Mouse (Mus musculus) bone marrow macrophage, adult 2 months (primary cell): ENCODE measurements around the gene Pacrg. TPM values are rescaled to one million over a fixed set of nuclear protein-coding genes. Genes with fewer than 3 reads are reported as not detected.

Experiments
- H3K27ac ChIP-seq: 2 replicates; pipeline ENCODE4 v1.5.1; 2012; ENCODE audit warnings: low read depth, low read length; ENCODE audit not compliant: insufficient read depth
- H3K4me1 ChIP-seq: 2 replicates; pipeline ENCODE4 v1.6.1; 2012; ENCODE audit warnings: low read length; ENCODE audit not compliant: control insufficient read depth, insufficient read depth
- H3K4me3 ChIP-seq: 2 replicates; pipeline ENCODE4 v1.5.1; 2012; ENCODE audit warnings: mild to moderate bottlenecking, low read length, moderate library complexity; ENCODE audit not compliant: insufficient read depth
- CTCF ChIP-seq: IDR thresholded peaks from 2 replicates; pipeline ENCODE4 v1.5.1; 2012; ENCODE audit warnings: low read depth, mild to moderate bottlenecking, low read length, moderate library complexity
- POLR2A ChIP-seq: IDR thresholded peaks from 2 replicates; pipeline ENCODE4 v1.6.1; 2012; ENCODE audit warnings: mild to moderate bottlenecking, low read depth, low read length, borderline replicate concordance
- polyA plus RNA-seq: library from polyadenylated mRNA; stranded (reverse); fragments of >200 nt; gene quantifications from 2 replicates; pipeline ENCODE4 v1.2.4, GENCODE M21; 2012; ENCODE audit not compliant: missing spikeins, insufficient read depth, insufficient read length

The Pacrg gene
- polyA plus RNA-seq, 1 experiment, result 3.2 TPM

- H3K4me1 ChIP-seq, result no peaks in the 10 kb centered on the region
- TF ChIP-seq POLR2A (no peak), CTCF (no peak)
- H3K4me3 ChIP-seq, result no peak overlapping the region
- no peak overlapping the region for H3K27ac ChIP-seq
Observed at GRCm38 (mm10) chr17:10481081-10481480, 359.0 kb downstream of the Pacrg start.

DNA sequence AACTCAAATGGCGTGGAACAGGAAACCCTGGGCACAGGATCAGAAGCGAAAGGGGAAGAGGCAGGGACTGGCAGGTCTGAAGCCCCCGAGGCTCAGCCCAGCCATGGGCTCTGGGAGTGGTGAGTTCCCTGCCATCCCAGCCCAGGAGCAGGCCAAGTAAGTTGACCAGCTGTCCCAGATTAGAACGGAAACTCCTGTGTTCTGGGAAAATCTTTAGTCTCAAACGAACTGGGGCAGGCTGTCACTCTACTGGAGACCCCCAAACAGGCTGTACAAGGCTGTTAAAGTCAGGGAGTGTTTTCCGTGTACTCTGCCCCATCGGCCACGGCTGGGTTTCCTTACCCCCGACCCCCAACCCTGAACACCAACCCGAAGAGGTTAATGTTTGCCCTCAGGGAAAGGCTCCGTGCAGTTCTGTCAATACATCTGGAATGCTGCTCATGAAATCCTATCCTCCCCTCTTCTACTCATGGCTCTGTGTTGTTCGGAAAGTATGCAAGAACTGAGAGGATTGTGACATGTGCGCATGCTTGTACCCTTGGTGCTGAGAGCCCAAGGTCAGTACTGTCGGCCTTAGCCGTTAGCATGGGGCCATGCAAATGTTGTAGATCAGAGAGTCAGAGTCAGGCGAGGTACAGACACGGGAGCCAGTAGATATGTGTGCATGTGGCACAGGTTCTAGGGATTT lies 360.9 kb downstream of the Pacrg start:
- TF ChIP-seq POLR2A (no peak), CTCF (no peak)
- Histone ChIP-seq H3K4me1 (no peaks in the 10 kb centered on the region), H3K4me3 (no peak overlapping the region), H3K27ac (no peak overlapping the region)

DNA sequence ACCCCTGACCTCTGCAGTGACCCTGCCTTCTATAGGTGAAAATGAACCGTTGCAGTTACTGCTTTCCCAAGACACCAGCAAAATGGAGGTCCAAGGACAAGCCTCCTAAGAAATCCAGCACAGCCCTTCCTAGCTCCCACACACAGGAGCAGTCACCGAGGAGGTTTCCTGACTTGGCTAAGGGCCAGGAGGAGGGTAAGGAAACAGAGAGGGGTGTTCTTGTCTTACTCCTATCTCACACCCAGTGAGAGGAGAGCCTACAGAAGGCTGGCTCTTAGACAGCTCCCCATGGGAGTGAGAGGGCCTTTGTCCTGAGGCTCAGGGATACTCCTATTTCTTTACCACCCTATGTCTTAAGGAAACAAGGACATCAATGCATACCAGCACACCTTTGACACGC lies 361.7 kb downstream of the Pacrg start:
- Histone ChIP-seq H3K4me1 (no peaks in the 10 kb centered on the region), H3K27ac (no peak overlapping the region), H3K4me3 (no peak overlapping the region)
- no peak for TF ChIP-seq POLR2A

- Histone ChIP-seq H3K4me3 (no peak overlapping the region), H3K27ac (no peak overlapping the region), H3K4me1 (no peaks in the 10 kb centered on the region)
- TF ChIP-seq POLR2A (no peak), CTCF (no peak)
Observed at GRCm38 (mm10) chr17:10476807-10477206, 363.3 kb downstream of the Pacrg start.

GRCm38 (mm10) chr17:10474972-10475371 lies 365.1 kb downstream of the Pacrg start:
- Histone ChIP-seq H3K4me1 (no peaks in the 10 kb centered on the region), H3K27ac (no peak overlapping the region), H3K4me3 (no peak overlapping the region)
- no peak for TF ChIP-seq POLR2A
- no peak for TF ChIP-seq CTCF

- TF ChIP-seq POLR2A (no peak), CTCF (no peak)
- Histone ChIP-seq H3K4me3 (no peak overlapping the region), H3K4me1 (no peaks in the 10 kb centered on the region), H3K27ac (no peak overlapping the region)
Observed at GRCm38 (mm10) chr17:10473826-10474384, 366.2 kb downstream of the Pacrg start.

DNA sequence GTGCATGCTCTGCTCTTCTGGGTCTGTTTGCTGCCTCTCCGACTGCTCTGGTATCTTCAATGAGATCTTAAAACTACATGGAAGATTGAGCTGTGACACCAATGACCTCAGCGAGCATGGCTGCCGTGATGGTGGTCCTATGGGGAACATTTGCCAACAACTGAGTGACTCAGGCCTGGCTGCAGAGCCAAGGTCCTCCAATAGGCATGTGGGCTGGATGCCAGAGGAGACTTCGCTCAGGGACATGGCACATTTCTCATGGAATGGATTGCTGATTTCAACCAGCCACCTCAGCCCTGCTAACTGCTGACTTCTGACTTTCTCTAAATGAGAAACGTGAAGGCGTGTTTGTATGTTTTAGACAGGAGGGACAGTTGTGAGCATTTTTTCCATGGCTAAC lies 366.9 kb downstream of the Pacrg start:
- H3K4me3 ChIP-seq, result no peak overlapping the region
- no peaks in the 10 kb centered on the region for H3K4me1 ChIP-seq
- no peak overlapping the region for H3K27ac ChIP-seq
- TF ChIP-seq POLR2A, result no peak

DNA sequence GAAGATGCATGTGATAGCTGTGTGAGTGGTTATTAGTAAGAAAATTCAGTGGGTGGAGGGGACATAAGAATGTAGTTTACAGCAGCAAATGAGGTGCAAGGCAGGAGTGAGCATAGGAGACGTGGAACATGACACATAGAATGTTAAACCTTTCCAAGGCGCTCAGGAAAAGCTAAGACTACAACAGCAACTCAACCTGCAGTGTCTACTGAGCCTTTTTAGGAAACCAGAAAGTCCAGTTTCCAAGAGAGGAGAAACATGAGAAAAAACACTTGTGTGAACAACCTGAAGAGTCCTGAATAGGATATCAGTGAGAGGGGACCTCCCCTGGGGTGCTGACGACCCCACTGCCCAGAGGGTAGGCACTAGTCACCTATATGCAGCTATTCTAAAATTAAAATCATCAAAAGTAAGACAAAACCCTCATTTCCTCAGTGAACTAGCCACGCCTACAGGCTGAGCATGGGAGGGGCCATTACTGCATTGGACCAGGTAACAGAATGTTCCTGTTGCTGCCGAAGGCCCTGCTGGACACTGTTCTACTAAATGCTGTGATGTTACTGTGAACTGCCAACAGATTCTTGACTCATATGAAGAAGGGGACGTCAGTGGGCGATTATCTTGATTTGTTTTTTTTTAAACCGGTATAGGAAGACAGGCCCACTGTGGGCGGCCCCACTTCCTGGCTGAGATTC lies 370.1 kb downstream of the Pacrg start:
- Histone ChIP-seq H3K4me1 (no peaks in the 10 kb centered on the region), H3K27ac (no peak overlapping the region), H3K4me3 (no peak overlapping the region)
- TF ChIP-seq CTCF, result no peak
- TF ChIP-seq POLR2A, result no peak

- TF ChIP-seq CTCF, result no peak
- TF ChIP-seq POLR2A, result no peak
- Histone ChIP-seq H3K27ac (no peak overlapping the region), H3K4me3 (no peak overlapping the region), H3K4me1 (no peaks in the 10 kb centered on the region)
Observed at GRCm38 (mm10) chr17:10467102-10467501, 373.0 kb downstream of the Pacrg start.

DNA sequence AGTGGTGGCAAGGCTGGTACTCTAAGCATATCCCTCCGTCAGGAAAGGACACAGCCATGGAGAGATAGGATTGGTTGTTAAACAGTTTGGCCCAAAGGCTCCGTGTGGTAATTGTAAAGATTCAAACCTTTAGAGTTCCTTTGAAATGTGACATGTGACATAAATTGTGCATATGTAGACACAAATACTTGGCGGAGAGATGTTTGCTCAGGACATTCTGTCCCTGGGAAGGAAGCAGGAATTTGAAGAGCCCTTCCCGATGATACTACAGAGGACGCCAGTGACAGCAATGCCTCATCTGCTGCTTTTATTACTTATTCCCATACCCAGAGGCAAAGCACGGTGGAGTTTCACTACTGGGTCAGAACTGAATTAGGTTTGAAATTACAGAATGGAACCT lies 374.6 kb downstream of the Pacrg start:
- no peaks in the 10 kb centered on the region for H3K4me1 ChIP-seq
- no peak overlapping the region for H3K27ac ChIP-seq
- no peak for TF ChIP-seq POLR2A
- no peak for TF ChIP-seq CTCF
- H3K4me3 ChIP-seq, result no peak overlapping the region
